Mouse (Mus musculus): ENCODE data around the gene Sh2b3. TPM values are rescaled to one million over a fixed set of nuclear protein-coding genes. Genes with fewer than 3 reads are reported as not detected.

Sh2b3 gene
- total and polyA plus RNA-seq, 3 experiments = 22.8 to 38.3 (median 35.4) TPM

DNA sequence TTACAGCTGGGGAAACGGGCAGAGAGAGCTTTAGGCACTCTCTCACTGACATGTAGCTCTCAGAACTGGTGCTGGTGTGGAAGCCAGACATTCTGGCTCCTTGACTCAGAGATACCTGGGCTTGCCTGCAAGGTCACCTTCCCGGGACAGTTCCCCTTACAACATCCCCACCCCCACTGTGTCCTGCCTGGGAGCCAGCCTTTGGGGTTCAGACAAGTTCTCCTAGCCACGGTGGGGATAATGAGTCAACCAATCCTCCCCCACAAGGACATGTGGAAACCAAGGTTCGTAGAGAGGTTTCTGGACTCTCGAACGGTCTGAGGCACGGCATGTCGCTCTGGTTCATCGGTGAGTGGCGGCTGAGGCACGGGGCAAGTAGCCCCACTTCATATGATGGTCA is 19.3 kb upstream of the Sh2b3 start:
- Histone ChIP-seq H3K27ac (ENCODE audit: insufficient read depth, low read depth) (no peak overlapping the region), H3K4me2 (ENCODE audit: insufficient read depth, low read depth, poor library complexity, severe bottlenecking) (no peak overlapping the region), H3K9me3 (replicated peaks; ENCODE audit: low read length) (peaks cover 9% of the 10 kb centered on the region), H3K27me3 (replicated peaks) (peaks cover 36% of the 10 kb centered on the region), H3K4me3 (replicated peaks in 1 of 3; ENCODE audit: low read depth in 2 of 3, low read length in 2 of 3, poor library complexity in 1 of 3) (no peak overlapping the region), H3K36me3 (replicated peaks in 1 of 2; ENCODE audit: control insufficient read depth in 1 of 2, insufficient read depth in 1 of 2, low read length in 1 of 2) (peaks cover 9 to 21% of the 10 kb centered on the region in 2 experiments), H3K79me2 (replicated peaks; ENCODE audit: control insufficient read depth, extremely low read depth, insufficient read depth, poor library complexity, severe bottlenecking) (no peaks in the 10 kb centered on the region), H3K9ac (ENCODE audit: insufficient read depth, low read depth) (no peak overlapping the region), H3K4me1 (ENCODE audit: control insufficient read depth in 1 of 2, insufficient read depth in 2 of 2) (peaks cover 8 to 14% of the 10 kb centered on the region in 2 experiments)
- DNase-seq (ENCODE audit: extremely low read depth) = no peak
- in situ Hi-C loops (cut with MboI; ENCODE audit: low pct_ligation_motif_present, low pct_unique_long_range_greater_than_20kb, low sequenced_read_pairs) = no loop called here
- dilution Hi-C loops (cut with MboI; ENCODE audit: extremely low pct_ligation_motif_present, extremely low pct_unique_long_range_greater_than_20kb, low sequenced_read_pairs) = no loop called here
- TF ChIP-seq POLR2A (IDR thresholded peaks at IDR 0.05; ENCODE audit: low read depth, low read length) (no peak), JUND (conservative IDR thresholded peaks at IDR 0.05; ENCODE audit: low read depth, low read length) (no peak), PAX5 (IDR thresholded peaks at IDR 0.05; ENCODE audit: low read length) (no peak), ZC3H11A (IDR thresholded peaks at IDR 0.05; ENCODE audit: low read depth, low read length) (no peak), KAT2A (IDR thresholded peaks at IDR 0.05; ENCODE audit: insufficient replicate concordance, low read length) (no peak), RCOR1 (conservative IDR thresholded peaks at IDR 0.05; ENCODE audit: low read depth, low read length) (no peak), MXI1 (IDR thresholded peaks at IDR 0.05; ENCODE audit: low read depth, low read length) (no peak), MEF2A (IDR thresholded peaks at IDR 0.05; ENCODE audit: borderline replicate concordance, low read depth, low read length) (no peak)

- H3K27ac ChIP-seq (ENCODE audit: insufficient read depth, low read depth) = no peak overlapping the region
- H3K36me3 ChIP-seq (replicated peaks in 1 of 2; ENCODE audit: control insufficient read depth in 1 of 2, insufficient read depth in 1 of 2, low read length in 1 of 2) = peaks cover 9 to 23% of the 10 kb centered on the region in 2 experiments
- in situ Hi-C loops (cut with MboI; ENCODE audit: low pct_ligation_motif_present, low pct_unique_long_range_greater_than_20kb, low sequenced_read_pairs) (no loop called here), dilution Hi-C loops (cut with MboI; ENCODE audit: extremely low pct_ligation_motif_present, extremely low pct_unique_long_range_greater_than_20kb, low sequenced_read_pairs) (no loop called here)
- no peak for DNase-seq (ENCODE audit: extremely low read depth)
- peaks cover 9% of the 10 kb centered on the region for H3K9me3 ChIP-seq (replicated peaks; ENCODE audit: low read length)
- H3K4me2 ChIP-seq (ENCODE audit: insufficient read depth, low read depth, poor library complexity, severe bottlenecking) = no peak overlapping the region
- no peaks in the 10 kb centered on the region for H3K79me2 ChIP-seq (replicated peaks; ENCODE audit: control insufficient read depth, extremely low read depth, insufficient read depth, poor library complexity, severe bottlenecking)
- no peak for TF ChIP-seq ZMIZ1 (IDR thresholded peaks at IDR 0.05; ENCODE audit: low read depth, low read length)
- TF ChIP-seq SIN3A (IDR thresholded peaks at IDR 0.05; ENCODE audit: low read length) = no peak
- TF ChIP-seq NRF1 (IDR thresholded peaks at IDR 0.05; ENCODE audit: low read depth, low read length) = no peak
- TF ChIP-seq CHD1 (IDR thresholded peaks at IDR 0.05; ENCODE audit: low read depth, low read length) = no peak
- TF ChIP-seq EP300 (IDR thresholded peaks at IDR 0.05; ENCODE audit: low read length) = no peak
- TF ChIP-seq MAFK (IDR thresholded peaks at IDR 0.05; ENCODE audit: insufficient replicate concordance, low read length) = no peak
- TF ChIP-seq KAT2A (IDR thresholded peaks at IDR 0.05; ENCODE audit: insufficient replicate concordance, low read length) = no peak
- TF ChIP-seq MAZ (IDR thresholded peaks at IDR 0.05; ENCODE audit: low read depth, low read length) = no peak
- no peak for TF ChIP-seq HCFC1 (IDR thresholded peaks at IDR 0.05; ENCODE audit: low read depth, low read length)
- TF ChIP-seq UBTF (IDR thresholded peaks at IDR 0.05; ENCODE audit: low read depth, low read length) = no peak
- TF ChIP-seq CHD2 (IDR thresholded peaks at IDR 0.05; ENCODE audit: low read length) = no peak
- TF ChIP-seq MYC (IDR thresholded peaks at IDR 0.05; ENCODE audit: low read depth, low read length) = no peak
- H3K27me3 ChIP-seq (replicated peaks) = peaks cover 23% of the 10 kb centered on the region
- H3K9ac ChIP-seq (ENCODE audit: insufficient read depth, low read depth) = no peak overlapping the region
- peaks cover 8 to 22% of the 10 kb centered on the region in 2 experiments for H3K4me1 ChIP-seq (ENCODE audit: control insufficient read depth in 1 of 2, insufficient read depth in 2 of 2)
- H3K4me3 ChIP-seq (replicated peaks in 1 of 3; ENCODE audit: low read depth in 2 of 3, low read length in 2 of 3, poor library complexity in 1 of 3) = no peak overlapping the region
These were observed 17.3 kb upstream of the Sh2b3 start for GRCm38 (mm10) chr5:121854768-121855167.
